Mouse (Mus musculus): ENCODE results near the gene Anapc15.
"Not testable (repeated sequence)": the region's sequence is repeated elsewhere in the genome, so short reads cannot be mapped to it uniquely, and the experiment has no call there.

Gene Anapc15

GRCm38 (mm10) chr7:101896104-101897066 lies 32.9 kb downstream of the Anapc15 start:
- peak; percentile 98 for DNase-seq (ENCODE audit: extremely low spot score, low read depth, low spot score)

GRCm38 (mm10) chr7:101900331-101901097 lies 37.0 kb downstream of the Anapc15 start:
- no peak for DNase-seq (ENCODE audit: extremely low spot score, low read depth, low spot score)

- DNase-seq (ENCODE audit: extremely low spot score, low read depth, low spot score): no peak
Observed at GRCm38 (mm10) chr7:101901969-101902368, 38.5 kb downstream of the Anapc15 start.

GRCm38 (mm10) chr7:101902846-101903245 lies 39.3 kb downstream of the Anapc15 start:
- DNase-seq (ENCODE audit: extremely low spot score, low read depth, low spot score): no peak

- peak; percentile 95 for DNase-seq (ENCODE audit: extremely low spot score, low read depth, low spot score)
Observed at GRCm38 (mm10) chr7:101905561-101906286, 42.2 kb downstream of the Anapc15 start, which contains the start of gene Lamtor1. TSS of gene Lamtor1 (plus strand) at chr7:101905904.

- peak; percentile 24 for DNase-seq (ENCODE audit: extremely low spot score, low read depth, low spot score)
Observed at GRCm38 (mm10) chr7:101906287-101906681, 42.8 kb downstream of the Anapc15 start, which contains the start of gene Tomt. TSS of gene Tomt (minus strand) at chr7:101906359.

GRCm38 (mm10) chr7:101906696-101907095 lies 43.2 kb downstream of the Anapc15 start:
- DNase-seq (ENCODE audit: extremely low spot score, low read depth, low spot score): no peak

- no peak for DNase-seq (ENCODE audit: extremely low spot score, low read depth, low spot score)
Observed at GRCm38 (mm10) chr7:101908367-101908766, 44.9 kb downstream of the Anapc15 start.

- DNase-seq (ENCODE audit: extremely low spot score, low read depth, low spot score): no peak
Observed at GRCm38 (mm10) chr7:101910138-101910537, 46.6 kb downstream of the Anapc15 start.

- no peak for DNase-seq (ENCODE audit: extremely low spot score, low read depth, low spot score)
Observed at GRCm38 (mm10) chr7:101911982-101912381, 48.5 kb downstream of the Anapc15 start.

GRCm38 (mm10) chr7:101918071-101918470 lies 54.6 kb downstream of the Anapc15 start:
- no peak for DNase-seq (ENCODE audit: extremely low spot score, low read depth, low spot score)

- not testable (repeated sequence) for DNase-seq (ENCODE audit: extremely low spot score, low read depth, low spot score)
Observed at GRCm38 (mm10) chr7:101925892-101926291, 62.4 kb downstream of the Anapc15 start.

- DNase-seq (ENCODE audit: extremely low spot score, low read depth, low spot score): no peak
Observed at GRCm38 (mm10) chr7:101928093-101928492, 64.6 kb downstream of the Anapc15 start.

- no peak for DNase-seq (ENCODE audit: extremely low spot score, low read depth, low spot score)
Observed at GRCm38 (mm10) chr7:101932551-101932950, 69.0 kb downstream of the Anapc15 start.

- no peak for DNase-seq (ENCODE audit: extremely low spot score, low read depth, low spot score)
Observed at GRCm38 (mm10) chr7:101933300-101933699, 69.8 kb downstream of the Anapc15 start.

- DNase-seq (ENCODE audit: extremely low spot score, low read depth, low spot score): peak; percentile 87
Observed at GRCm38 (mm10) chr7:101933751-101934240, 70.3 kb downstream of the Anapc15 start, which contains the start of the genes Lrrc51 and Numa1. TSS of gene Lrrc51 (minus strand) at chr7:101933895. TSS of gene Numa1 (plus strand) at chr7:101934111.

- no peak for DNase-seq (ENCODE audit: extremely low spot score, low read depth, low spot score)
Observed at GRCm38 (mm10) chr7:101935957-101936356, 72.4 kb downstream of the Anapc15 start.

GRCm38 (mm10) chr7:101936996-101937395 lies 73.5 kb downstream of the Anapc15 start:
- no peak for DNase-seq (ENCODE audit: extremely low spot score, low read depth, low spot score)

- no peak for DNase-seq (ENCODE audit: extremely low spot score, low read depth, low spot score)
Observed at GRCm38 (mm10) chr7:101937569-101937968, 74.1 kb downstream of the Anapc15 start.

GRCm38 (mm10) chr7:101938348-101938747 lies 74.8 kb downstream of the Anapc15 start:
- no peak for DNase-seq (ENCODE audit: extremely low spot score, low read depth, low spot score)

GRCm38 (mm10) chr7:101939758-101940157 lies 76.2 kb downstream of the Anapc15 start:
- DNase-seq (ENCODE audit: extremely low spot score, low read depth, low spot score): no peak
